Mouse (Mus musculus) kidney, adult 2 months (tissue): ENCODE data around the gene Xpo5.

Experiments used
- CTCF ChIP-seq: fragments of 200-500 bp; conservative IDR thresholded peaks from 2 replicates; pipeline ENCODE4 v1.5.1; 2011; ENCODE audit warnings: low read depth, mild to moderate bottlenecking, control low read depth, low read length, moderate library complexity, mixed read lengths; ENCODE audit not compliant: insufficient read depth, insufficient read length
- POLR2A ChIP-seq: fragments of 200-500 bp; IDR thresholded peaks from one replicate; pipeline ENCODE4 v1.6.1; 2011; ENCODE audit warnings: low read depth, low read length, control low read depth

DNA sequence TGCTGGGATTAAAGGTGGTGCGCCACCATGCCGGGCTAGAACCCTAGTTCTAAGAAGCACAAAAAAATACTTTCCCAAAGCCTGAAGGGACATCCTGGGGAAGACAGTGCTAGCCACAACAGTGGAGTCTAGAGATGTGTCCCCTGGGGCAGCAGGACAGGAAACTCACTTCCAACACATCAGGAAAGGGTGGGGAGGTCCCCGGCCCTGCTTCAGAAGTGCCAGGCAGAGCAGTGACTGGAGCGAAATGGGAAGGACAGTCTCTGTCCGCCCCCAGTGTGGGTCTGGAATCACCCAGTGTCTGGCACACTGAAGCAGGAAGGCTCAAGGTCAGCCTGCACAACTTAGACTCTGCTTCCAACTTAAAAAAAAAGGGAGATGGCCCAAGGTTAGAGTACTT, 70.1 kb downstream of the Xpo5 start:
- TF ChIP-seq CTCF (no peak), POLR2A (no peak)
